Mouse (Mus musculus) cerebral cortex, adult 2 months (tissue): ENCODE measurements around the gene Iqcn.

Source experiments
- WGBS: fragments of 180-500 bp; shearing (Covaris S2); methylation state at CpG from one replicate; pipeline ENCODE4 v1.1.7; 2018; 5-methylcytosine and 5-hydroxymethylcytosine counted together

The Iqcn gene

GRCm38 (mm10) chr8:70703287-70703686 is at the start of gene Iqcn:
TSS of gene Iqcn (plus strand) at chr8:70703457.
- WGBS: 91% methylated on average over 3 of the region's 3 CpGs

DNA sequence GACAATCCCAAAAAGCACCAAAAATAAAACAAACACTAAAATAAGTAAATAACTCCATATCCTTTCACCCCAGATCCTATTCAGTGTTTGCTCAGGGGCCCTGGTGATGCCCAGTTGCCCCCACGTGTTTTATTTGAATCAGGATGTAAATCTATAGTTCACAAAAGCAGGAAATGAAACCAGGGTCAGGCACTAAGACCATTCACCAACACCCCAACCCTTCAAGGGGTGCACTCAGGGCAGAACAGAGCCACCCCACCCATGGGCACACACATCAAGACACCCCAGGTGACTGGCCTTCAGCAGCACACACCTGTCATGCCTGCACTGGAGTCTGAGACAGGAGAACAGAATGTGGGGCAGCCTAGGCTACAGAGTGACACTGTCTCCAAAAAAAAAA is 49.1 kb upstream of the Iqcn start:
- 81% methylated on average over 1 of the region's 1 CpGs for WGBS

- WGBS: 68% methylated on average over 2 of the region's 2 CpGs
Measured at GRCm38 (mm10) chr8:70655469-70655868, 47.8 kb upstream of the Iqcn start.

DNA sequence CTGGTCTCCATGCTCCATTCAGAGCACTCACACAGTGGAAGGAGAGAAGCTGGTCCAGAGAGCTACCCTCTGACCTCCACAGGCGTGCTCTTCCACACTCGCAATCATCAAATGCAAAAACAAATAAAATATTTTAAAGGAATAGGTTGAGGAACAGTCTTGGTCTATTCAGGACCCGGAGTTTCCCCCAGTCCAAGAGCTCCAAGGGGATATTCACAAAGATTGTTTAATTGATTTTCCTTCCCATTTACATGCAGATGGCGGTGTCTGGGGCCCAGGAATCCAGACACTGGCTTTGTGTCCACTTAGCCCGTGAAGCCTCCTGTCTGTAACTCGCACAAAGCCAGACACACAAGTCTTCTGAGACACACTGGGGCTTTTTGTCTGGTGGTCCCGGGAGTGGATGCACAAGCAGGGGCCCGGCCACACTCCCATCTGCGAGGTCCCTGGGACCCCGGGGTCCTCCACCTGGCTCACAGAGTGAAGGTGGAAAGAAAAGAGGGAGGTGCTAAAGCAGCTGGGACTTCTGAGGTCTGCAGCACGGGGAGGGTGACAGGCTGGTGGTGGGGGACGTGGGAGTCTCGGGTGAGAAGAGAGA is 47.0 kb upstream of the Iqcn start:
- 62% methylated on average over 13 of the region's 13 CpGs for WGBS

DNA sequence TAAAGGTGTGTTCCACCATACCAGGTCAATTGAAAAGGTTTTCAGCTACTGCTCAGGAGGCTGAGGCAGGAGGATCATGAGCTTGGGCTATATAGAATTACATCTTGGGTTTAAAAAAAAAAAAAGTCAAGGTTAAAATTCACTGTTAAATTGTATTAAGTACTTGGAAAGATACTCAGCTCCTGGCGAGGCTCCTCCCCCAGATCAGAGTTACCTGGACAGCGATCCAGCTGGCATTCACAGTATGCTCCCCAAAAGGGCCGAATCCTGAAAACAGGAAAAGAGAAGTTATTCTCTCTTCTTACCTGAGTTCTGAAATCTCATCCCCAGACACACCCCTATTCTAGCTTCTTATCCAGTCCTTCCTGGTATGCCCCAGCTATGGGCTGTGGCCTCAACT is 46.0 kb upstream of the Iqcn start:
- 97% methylated on average over 3 of the region's 3 CpGs for WGBS

- WGBS: 72% methylated on average over 2 of the region's 2 CpGs
Measured at GRCm38 (mm10) chr8:70657739-70658138, 45.5 kb upstream of the Iqcn start.

DNA sequence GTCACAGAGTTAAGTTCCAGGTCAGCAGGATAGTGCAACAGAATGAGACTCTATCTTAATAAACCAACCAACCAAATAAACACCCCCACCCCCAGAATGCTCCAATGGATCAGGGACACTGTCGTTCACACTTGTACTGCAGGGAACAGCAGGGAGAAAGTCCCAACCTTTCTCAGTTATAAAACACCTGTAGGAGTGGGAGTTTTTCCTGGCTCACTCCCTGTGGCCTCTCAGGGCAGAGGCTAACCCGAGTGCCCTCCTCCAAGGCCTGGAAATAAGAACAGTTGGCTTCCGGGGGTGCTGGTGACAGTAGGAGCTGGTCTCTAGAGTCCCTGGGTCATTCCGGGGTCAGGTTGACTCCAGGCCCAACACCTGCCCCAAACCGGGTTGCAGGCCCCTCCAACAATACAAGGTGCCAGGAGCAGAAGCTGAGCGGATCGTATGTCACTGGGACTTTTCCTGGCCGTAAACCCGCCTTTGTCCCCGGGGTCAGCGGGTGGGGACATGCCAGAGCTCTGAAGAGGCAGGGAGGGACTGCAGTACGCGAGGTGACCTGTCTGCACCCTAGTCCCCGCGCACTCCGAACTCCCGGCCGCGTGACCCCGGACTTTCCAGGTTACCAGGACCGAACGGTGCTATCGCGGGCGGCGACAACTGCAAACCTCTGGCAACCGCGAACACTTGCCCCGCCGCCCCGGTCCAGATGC is 44.2 kb upstream of the Iqcn start:
- 2% methylated on average over 31 of the region's 31 CpGs for WGBS

GRCm38 (mm10) chr8:70659604-70660272 is 43.5 kb upstream of the Iqcn start:
- 2% methylated on average over 44 of the region's 44 CpGs for WGBS

GRCm38 (mm10) chr8:70660273-70660725 is 43.0 kb upstream of the Iqcn start, which contains the start of gene Pgpep1:
TSS of gene Pgpep1 (minus strand) at chr8:70660388.
- WGBS: 7% methylated on average over 14 of the region's 14 CpGs

DNA sequence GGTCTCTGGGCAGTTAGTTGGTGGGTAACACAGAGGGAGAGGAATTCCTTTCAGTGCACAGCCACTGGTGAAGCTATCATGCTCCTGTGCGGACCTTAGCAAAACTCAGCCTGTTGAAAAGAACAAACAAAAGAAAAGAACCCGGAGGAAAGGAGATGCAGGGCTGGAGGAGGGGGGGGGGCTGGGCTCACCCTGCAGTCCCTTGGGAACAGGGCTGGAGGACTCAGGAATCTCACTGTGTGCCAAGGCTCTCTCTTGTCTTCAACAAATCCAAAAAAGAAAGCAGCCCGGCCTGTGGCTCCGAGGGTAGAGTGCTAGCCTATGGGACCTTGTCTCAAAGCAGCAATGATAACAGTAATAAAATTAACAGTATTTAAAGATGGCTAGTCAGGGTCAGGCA is 39.6 kb upstream of the Iqcn start:
- WGBS: 65% methylated on average over 4 of the region's 4 CpGs

- WGBS: 84% methylated on average over 3 of the region's 3 CpGs
Measured at GRCm38 (mm10) chr8:70664631-70665030, 38.6 kb upstream of the Iqcn start.

DNA sequence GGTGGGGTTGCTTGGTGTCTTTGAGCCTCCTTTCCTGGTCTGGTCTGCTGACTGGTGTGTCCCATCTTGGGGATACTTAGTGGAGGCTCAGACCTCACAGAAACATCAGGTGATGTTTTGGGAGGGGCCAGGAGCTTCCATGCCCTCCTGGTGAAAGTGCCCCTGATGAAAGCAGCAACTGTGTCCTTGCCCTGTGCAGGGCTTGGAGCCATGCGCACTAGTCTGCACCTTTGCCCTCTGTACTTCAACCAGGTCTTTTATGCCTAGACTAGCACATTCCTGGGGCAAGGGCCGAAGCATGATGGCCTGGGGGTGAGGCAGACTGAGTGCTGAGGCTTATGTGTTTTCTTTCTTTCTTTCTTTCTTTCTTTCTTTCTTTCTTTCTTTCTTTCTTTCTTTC is 37.7 kb upstream of the Iqcn start:
- WGBS: 100% methylated on average over 2 of the region's 2 CpGs

DNA sequence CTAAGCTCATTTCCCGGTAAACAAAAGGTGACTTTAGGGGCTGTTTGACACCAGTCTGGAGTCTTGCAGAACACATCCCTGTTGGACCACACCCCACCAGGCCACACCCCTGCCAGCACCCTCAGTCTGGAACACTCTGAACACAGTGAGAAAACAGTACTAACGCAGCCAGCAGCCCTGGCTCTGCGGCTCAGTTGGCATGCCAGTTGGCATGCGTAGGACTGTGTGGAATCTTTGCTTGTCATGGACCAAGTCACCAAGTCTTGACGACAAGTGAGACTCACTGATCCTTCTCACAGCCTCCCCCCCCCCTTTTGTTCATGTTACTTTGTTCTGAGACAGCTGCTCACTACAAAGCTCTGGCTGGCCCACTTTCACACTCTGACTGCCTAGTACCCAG is 36.2 kb upstream of the Iqcn start:
- 33% methylated on average over 5 of the region's 5 CpGs for WGBS

- WGBS: 71% methylated on average over 10 of the region's 10 CpGs
Measured at GRCm38 (mm10) chr8:70671615-70672324, 31.5 kb upstream of the Iqcn start.

DNA sequence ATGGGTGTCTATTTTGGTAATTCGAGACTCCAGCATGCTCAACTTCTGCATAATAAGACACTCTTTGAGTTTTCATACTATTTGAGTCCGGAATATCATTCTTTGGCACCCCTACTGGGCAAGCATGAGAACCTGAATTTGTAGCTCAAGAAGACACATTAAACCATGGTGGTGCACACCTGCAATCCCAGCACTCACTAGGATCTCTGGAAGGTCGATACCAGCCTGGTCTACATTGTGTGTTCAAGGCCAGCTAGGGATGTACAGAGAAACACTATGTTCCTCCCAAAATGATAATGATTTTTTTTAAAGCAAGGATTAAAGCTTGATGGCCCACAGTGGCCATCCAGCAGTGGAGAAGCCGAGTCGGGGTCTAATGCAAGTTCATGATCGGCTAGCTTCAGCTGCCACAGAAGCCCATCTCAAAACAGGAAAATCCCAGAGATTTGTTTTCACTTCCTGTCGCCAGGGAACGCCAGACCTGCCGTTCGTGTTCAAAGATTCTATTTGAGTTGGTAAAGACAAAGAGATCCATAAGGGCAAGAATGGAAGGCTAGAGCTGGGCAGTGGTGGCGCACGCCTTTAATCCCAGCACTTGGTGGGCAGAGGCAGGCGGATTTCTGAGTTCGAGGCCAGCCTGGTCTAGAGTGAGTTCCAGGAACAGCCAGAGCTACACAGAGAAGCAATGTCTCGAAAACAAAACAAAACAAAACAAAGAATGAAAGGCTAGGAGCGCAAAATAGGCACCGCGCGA is 30.8 kb upstream of the Iqcn start:
- 27% methylated on average over 19 of the region's 19 CpGs for WGBS

DNA sequence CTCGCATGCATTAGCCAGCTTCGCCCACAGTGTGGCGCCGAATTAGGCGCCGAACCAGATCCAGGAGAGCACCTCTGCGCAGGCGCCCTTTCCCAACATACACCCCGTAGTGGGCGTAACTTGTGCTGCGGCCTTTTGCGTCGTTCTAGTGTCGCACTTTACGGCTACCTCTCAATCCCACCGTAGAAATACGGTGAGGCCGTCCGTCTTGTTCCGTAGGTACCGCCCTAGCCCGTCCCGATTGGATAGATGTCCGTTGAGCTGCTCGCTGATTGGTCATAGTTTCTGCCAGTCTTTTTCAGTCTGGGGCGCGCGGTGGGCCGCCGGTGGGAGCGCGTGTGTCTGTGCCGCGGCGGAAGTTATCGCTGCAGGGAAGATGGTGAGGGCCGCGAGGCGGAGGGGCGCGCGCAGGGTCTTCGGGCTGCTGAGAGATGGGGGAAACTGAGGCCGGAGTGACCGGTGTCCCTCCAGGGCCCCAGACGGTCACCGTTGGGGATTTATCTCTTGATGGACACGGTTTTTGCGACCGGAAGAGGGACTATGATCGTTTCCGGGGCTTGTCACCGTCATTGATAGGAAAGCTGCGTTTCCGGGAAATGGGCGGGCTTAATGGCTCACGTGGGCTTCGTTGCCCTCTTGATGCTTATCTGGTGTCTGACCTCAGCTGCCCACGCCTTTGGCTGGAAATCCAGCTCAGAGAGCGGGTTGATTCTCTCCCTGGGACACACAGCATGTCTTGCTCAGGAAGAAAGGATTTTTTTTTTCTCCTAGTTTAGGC is 30.0 kb upstream of the Iqcn start, which contains the start of gene Lsm4:
Gene Lsm4 (plus strand): TSS at position 170 of the 778 bp plus-strand sequence.
- under 1% methylated on average over 60 of the region's 60 CpGs for WGBS

- WGBS: 91% methylated on average over 3 of the region's 3 CpGs
Measured at GRCm38 (mm10) chr8:70674109-70674508, 29.1 kb upstream of the Iqcn start.

DNA sequence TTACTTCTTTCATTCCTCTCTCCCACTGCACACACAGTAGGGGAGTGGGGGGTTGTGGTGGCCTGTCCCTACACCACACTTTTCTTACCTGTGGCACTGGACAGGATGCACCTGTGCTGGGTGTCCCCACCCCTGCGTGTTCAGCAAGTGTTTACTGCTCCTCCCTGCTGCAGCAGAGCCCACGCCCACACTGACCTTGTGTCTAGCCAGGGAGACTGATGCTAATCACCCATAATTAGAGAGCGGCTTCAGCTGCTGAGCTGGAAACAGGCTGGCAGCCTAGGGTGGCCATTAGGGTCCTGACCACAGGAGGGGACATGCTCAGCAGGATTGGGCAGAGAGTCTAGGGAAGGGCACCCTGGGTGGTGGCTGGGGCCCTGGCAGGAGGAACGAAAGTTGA is 28.5 kb upstream of the Iqcn start:
- WGBS: 83% methylated on average over 4 of the region's 4 CpGs

DNA sequence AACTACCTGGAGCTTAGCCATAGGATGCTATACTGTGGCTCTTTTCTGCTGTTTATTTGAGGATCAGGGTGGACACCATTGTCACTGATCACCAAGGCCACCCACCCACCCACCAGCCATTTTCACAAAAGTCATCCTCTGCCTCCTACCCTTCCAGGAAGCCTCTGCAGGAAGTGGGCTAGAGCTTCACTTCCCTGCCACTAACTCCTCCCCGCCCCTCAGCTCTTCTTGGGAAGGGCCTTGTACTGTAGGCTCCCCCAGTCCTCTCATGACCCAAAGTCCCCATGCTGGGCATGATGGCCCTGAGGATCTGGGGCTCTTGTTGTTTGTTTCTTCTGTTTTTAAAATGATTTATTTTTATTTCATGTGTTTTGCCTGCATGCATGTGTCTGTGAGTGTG is 27.9 kb upstream of the Iqcn start:
- 83% methylated on average over 1 of the region's 1 CpGs for WGBS

DNA sequence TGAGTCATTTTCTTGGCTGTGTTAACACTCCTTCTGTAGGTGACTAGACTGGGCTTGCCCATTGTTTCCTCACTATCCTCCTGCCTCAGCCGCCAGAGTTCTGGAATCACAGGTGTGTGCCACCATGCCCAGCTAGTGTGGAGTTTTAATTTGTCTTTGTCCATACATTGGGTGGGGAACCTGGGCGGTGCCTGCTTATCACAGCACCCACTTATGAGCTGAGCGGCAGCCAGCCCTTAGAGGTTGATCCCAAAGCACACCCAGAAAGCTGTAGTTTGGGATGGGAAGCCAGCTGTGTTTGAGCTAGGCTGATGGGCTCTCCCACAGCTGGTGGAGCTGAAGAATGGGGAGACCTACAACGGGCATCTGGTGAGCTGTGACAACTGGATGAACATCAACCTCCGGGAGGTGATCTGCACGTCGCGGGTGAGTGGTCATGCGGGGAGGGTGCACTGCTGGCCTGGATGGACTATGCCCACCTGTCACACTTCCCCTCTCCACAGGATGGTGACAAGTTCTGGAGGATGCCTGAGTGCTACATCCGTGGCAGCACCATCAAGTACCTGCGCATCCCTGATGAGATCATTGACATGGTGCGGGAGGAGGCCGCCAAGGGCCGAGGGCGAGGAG is 25.7 kb upstream of the Iqcn start:
- WGBS: 94% methylated on average over 15 of the region's 15 CpGs
